Mouse (Mus musculus) megakaryocyte, embryonic 14.5 days (primary cell): ENCODE data around the gene Zfp524. TPM values are rescaled to one million over a fixed set of nuclear protein-coding genes. Genes with fewer than 3 reads are reported as not detected.

Experiments
- H3K27me3 ChIP-seq: replicated peaks from 2 replicates; pipeline ENCODE3; 2012; ENCODE audit warnings: inconsistent platforms
- H3K36me3 ChIP-seq: replicated peaks from 2 replicates; pipeline ENCODE3; 2012; ENCODE audit warnings: low read length, inconsistent platforms, mixed read lengths
- H3K4me1 ChIP-seq: 2 replicates; pipeline ENCODE4 v1.6.1; 2012; ENCODE audit warnings: inconsistent platforms
- H3K4me3 ChIP-seq: replicated peaks from 2 replicates; pipeline ENCODE3; 2012; ENCODE audit warnings: moderate library complexity, mild to moderate bottlenecking, inconsistent platforms
- H3K9me3 ChIP-seq: 2 replicates; pipeline ENCODE4 v1.6.1; 2012; ENCODE audit warnings: inconsistent platforms
- FLI1 ChIP-seq: IDR thresholded peaks from 2 replicates; pipeline ENCODE4 v1.6.1; 2012; ENCODE audit warnings: low read length, inconsistent platforms, mixed read lengths
- GATA1 ChIP-seq: IDR thresholded peaks from 3 replicates; pipeline ENCODE4 v1.6.1; 2012; ENCODE audit warnings: mixed read lengths, low read length, inconsistent platforms, borderline replicate concordance
- polyA plus RNA-seq: library from polyadenylated mRNA; stranded (reverse); fragments of >175 nt; gene quantifications from 2 replicates; pipeline ENCODE4 v1.2.3, GENCODE M21; 2012; ENCODE audit warnings: low replicate concordance; ENCODE audit not compliant: insufficient read depth

Zfp524 gene
- polyA plus RNA-seq, 1 experiment: 68.6 TPM

DNA sequence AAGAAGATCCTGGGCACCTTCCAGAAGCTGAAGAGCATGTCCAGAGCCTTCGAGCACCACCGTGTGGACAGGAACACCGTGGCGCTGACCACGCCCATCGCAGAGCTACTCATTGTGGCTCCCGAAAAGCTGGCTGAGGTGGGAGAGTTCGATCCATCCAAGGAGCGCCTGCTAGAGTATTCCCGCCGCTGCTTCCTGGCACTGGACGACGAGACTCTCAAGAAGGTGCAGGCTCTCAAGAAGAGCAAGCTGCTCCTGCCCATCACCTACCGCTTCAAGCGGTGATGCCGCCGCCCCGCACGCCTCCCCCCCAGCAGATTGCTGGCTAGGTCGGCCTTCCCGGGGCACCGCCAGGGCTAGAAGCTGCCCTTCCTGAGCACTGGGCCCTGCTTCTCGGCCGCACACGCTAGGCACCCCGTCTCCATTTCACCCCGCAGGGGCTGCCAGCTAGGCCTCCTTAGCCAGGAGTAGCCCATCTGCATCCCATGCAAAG lies 46.1 kb downstream of the Zfp524 start:
- Histone ChIP-seq H3K27me3 (peaks cover 28% of the 10 kb centered on the region), H3K4me3 (peak overlapping the region; percentile 95), H3K9me3 (0 out of 2 replicates have a peak, but pooled peaks cover 2% of the 10 kb centered on the region), H3K4me1 (peaks cover 65% of the 10 kb centered on the region), H3K36me3 (peaks cover 7% of the 10 kb centered on the region)
- TF ChIP-seq GATA1 (no peak), FLI1 (no peak)

DNA sequence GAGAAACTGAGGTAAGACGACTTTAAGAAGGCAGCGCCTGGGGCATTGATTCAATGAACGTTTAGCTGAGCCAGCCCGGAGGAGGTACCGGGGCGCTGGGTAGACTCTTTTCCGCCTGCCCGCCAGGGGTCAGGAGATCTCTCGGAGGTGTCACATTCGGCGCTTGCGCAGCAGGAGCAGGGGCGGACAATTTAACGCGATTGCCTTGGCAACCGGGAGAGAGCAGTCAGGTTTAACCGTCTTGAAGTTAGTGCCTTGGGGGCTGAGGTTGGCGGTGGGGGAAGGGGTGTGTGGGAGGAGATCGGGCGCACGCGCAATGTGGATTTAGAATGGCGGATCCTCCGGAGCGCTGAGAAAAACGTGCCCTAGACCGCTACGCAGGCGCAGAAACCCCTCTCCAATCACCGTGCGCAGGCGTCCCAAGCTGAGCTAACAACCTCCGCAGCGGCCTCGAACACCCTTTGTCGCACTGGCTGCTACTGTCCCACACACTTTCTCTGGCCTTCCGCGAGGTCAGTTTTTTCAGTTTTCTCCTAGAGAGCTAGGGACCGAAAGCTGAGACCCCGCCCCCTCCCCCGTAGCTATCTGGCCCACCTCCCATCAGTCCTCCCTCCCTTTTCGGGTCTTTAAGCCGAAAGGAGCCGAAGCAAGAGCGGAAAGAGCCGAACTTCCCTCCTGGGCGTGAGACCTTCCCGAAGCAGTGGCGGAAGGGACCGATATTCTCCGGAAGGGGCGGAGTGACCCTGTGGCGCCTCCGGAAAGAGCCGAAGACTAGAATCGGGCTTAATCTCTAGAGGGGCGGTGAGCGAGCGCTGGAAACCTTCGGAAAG lies 46.9 kb downstream of the Zfp524 start:
- Histone ChIP-seq H3K4me3 (peak overlapping the region; percentile 95), H3K9me3 (0 out of 2 replicates have a peak, but pooled peaks cover 2% of the 10 kb centered on the region), H3K36me3 (peaks cover 16% of the 10 kb centered on the region), H3K27me3 (peaks cover 19% of the 10 kb centered on the region), H3K4me1 (peaks cover 69% of the 10 kb centered on the region)
- no peak for TF ChIP-seq GATA1
- TF ChIP-seq FLI1: no peak

- H3K4me1 ChIP-seq: peaks cover 71% of the 10 kb centered on the region
- 0 out of 2 replicates have a peak, but pooled peaks cover 2% of the 10 kb centered on the region for H3K9me3 ChIP-seq
- TF ChIP-seq FLI1 (no peak; the same call in 1 of the 2 replicates), GATA1 (no peak)
- H3K36me3 ChIP-seq: peaks cover 23% of the 10 kb centered on the region
- H3K27me3 ChIP-seq: peaks cover 12% of the 10 kb centered on the region
- H3K4me3 ChIP-seq: peak within 1 kb of the TSS; percentile 95
Observed at GRCm38 (mm10) chr7:5061774-5062359, 47.7 kb downstream of the Zfp524 start, which contains the start of gene U2af2. Gene U2af2, plus strand, starts transcription at chr7:5062143.

- peaks cover 29% of the 10 kb centered on the region for H3K36me3 ChIP-seq
- peak overlapping the region; percentile 95 for H3K4me3 ChIP-seq
- no peak for TF ChIP-seq GATA1
- no peak for TF ChIP-seq FLI1
- peaks cover 71% of the 10 kb centered on the region for H3K4me1 ChIP-seq
- peaks cover 6% of the 10 kb centered on the region for H3K27me3 ChIP-seq
- H3K9me3 ChIP-seq: no peaks in the 10 kb centered on the region
Observed at GRCm38 (mm10) chr7:5062360-5063001, 48.3 kb downstream of the Zfp524 start.

DNA sequence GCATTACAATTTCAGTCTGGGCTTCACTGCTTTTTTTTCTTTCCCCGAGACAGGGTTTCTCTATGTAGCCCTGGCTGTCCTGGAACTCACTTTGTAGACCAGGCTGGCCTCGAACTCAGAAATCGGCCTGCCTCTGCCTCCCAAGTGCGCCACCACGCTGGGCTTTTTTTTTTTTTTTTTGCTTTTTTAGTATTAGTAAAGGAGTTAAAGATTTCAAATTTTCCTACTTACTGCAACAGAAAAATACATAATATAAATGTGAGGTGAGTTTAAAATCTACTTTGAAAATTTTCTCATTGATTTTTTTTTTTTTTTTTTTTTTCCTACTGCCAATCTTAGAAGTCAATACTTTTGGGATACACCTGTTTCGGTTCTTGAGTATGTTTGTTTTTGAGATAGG lies 50.7 kb downstream of the Zfp524 start:
- H3K9me3 ChIP-seq: no peaks in the 10 kb centered on the region
- TF ChIP-seq FLI1: no peak
- no peak for TF ChIP-seq GATA1
- peaks cover 53% of the 10 kb centered on the region for H3K36me3 ChIP-seq
- no peaks in the 10 kb centered on the region for H3K27me3 ChIP-seq
- peaks cover 65% of the 10 kb centered on the region for H3K4me1 ChIP-seq
- no peak overlapping the region for H3K4me3 ChIP-seq

Other genes starting within 250 kb of the Zfp524 start
- not detected in 2 replicates for gene Fam71e2, start 243.1 kb upstream of the Zfp524 start, polyA plus RNA-seq
- 0.26 and 1.9 TPM in 2 replicates for gene Il11, start 231.6 kb upstream of the Zfp524 start, polyA plus RNA-seq
- gene Tmem190, start 231.5 kb upstream of the Zfp524 start, polyA plus RNA-seq: not detected in 2 replicates
- gene Tmem238, start 224.8 kb upstream of the Zfp524 start, polyA plus RNA-seq: 29.3 and 145 TPM in 2 replicates
- gene Rpl28, start 221.5 kb upstream of the Zfp524 start, polyA plus RNA-seq: 3,598 and 12,997 TPM in 2 replicates
- 217 and 258 TPM in 2 replicates for gene Ube2s, start 201.8 kb upstream of the Zfp524 start, polyA plus RNA-seq
- 0.07 TPM in 1 of 2 replicates, not detected in the other for gene Shisa7, start 169.7 kb upstream of the Zfp524 start, polyA plus RNA-seq
- 4.3 and 6.1 TPM in 2 replicates for gene Isoc2b, start 144.2 kb upstream of the Zfp524 start, polyA plus RNA-seq
- 7.2 and 17.1 TPM in 2 replicates for gene Isoc2a, start 137.3 kb upstream of the Zfp524 start, polyA plus RNA-seq
- gene Gm36210, start 107.9 kb upstream of the Zfp524 start, polyA plus RNA-seq: not detected in 2 replicates
- gene Zfp628, start 99.2 kb upstream of the Zfp524 start, polyA plus RNA-seq: 33.6 and 53.4 TPM in 2 replicates
- 0.51 TPM in 1 of 2 replicates, not detected in the other for gene Nat14, start 92.4 kb upstream of the Zfp524 start, polyA plus RNA-seq
- gene Ssc5d, start 88.6 kb upstream of the Zfp524 start, polyA plus RNA-seq: 0.09 and 1.5 TPM in 2 replicates
- gene Sbk2, start 50.0 kb upstream of the Zfp524 start, polyA plus RNA-seq: 1.3 TPM in 1 of 2 replicates, not detected in the other
- gene Sbk3, start 43.2 kb upstream of the Zfp524 start, polyA plus RNA-seq: 0.06 TPM in 1 of 2 replicates, not detected in the other
- gene Zfp579, start 18.3 kb upstream of the Zfp524 start, polyA plus RNA-seq: 48.1 and 103 TPM in 2 replicates
- 17.2 and 28.0 TPM in 2 replicates for gene Fiz1, start 282 bp downstream of the Zfp524 start, polyA plus RNA-seq
- gene Gm44973, start 1.1 kb downstream of the Zfp524 start, polyA plus RNA-seq: not detected in 2 replicates
- 30.6 and 81.9 TPM in 2 replicates for gene Zfp865, start 6.0 kb downstream of the Zfp524 start, polyA plus RNA-seq
- gene Ccdc106, start 6.1 kb downstream of the Zfp524 start, polyA plus RNA-seq: 7.3 and 34.4 TPM in 2 replicates
- gene 4632433K11Rik, start 19.7 kb downstream of the Zfp524 start, polyA plus RNA-seq: not detected in 2 replicates
- 0.96 and 6.5 TPM in 2 replicates for gene Zfp784, start 24.0 kb downstream of the Zfp524 start, polyA plus RNA-seq
- gene Zfp580, start 37.1 kb downstream of the Zfp524 start, polyA plus RNA-seq: 58.5 and 224 TPM in 2 replicates
- 251 and 262 TPM in 2 replicates for gene U2af2, start 47.7 kb downstream of the Zfp524 start, polyA plus RNA-seq
- gene Epn1, start 65.8 kb downstream of the Zfp524 start, polyA plus RNA-seq: 687 and 1,038 TPM in 2 replicates
- gene Rfpl4, start 102.5 kb downstream of the Zfp524 start, polyA plus RNA-seq: not detected in 2 replicates
- not detected in 2 replicates for gene Rasl2-9, start 111.5 kb downstream of the Zfp524 start, polyA plus RNA-seq
- not detected in 2 replicates for gene Vmn1r55, start 135.3 kb downstream of the Zfp524 start, polyA plus RNA-seq
- not detected in 2 replicates for gene Vmn1r56, start 182.3 kb downstream of the Zfp524 start, polyA plus RNA-seq
- gene Vmn1r57, start 204.1 kb downstream of the Zfp524 start, polyA plus RNA-seq: not detected in 2 replicates